Mouse (Mus musculus) cerebellum, postnatal 10 days (tissue): ENCODE data around the gene Ppp1r27.
"Not testable (repeated sequence)": the region's sequence is repeated elsewhere in the genome, so short reads cannot be mapped to it uniquely, and the experiment has no call there.

Source experiments
- DNase-seq, 2 experiments: peaks; one replicate each; pipeline ENCODE4 v3.0.0; 2021; ENCODE audit warnings: mixed read lengths in 2 of 2

Gene Ppp1r27

GRCm38 (mm10) chr11:120575046-120575445 lies 24.1 kb upstream of the Ppp1r27 start:
- no peak for DNase-seq

GRCm38 (mm10) chr11:120574278-120574600 lies 23.3 kb upstream of the Ppp1r27 start:
- DNase-seq: no peak

GRCm38 (mm10) chr11:120573585-120574277 lies 22.8 kb upstream of the Ppp1r27 start:
- DNase-seq: no peak

GRCm38 (mm10) chr11:120572752-120573584 lies 22.0 kb upstream of the Ppp1r27 start, which contains the start of gene P4hb:
Gene P4hb, minus strand, starts transcription at chr11:120573253.
- DNase-seq: peak; percentile 100

- no peak for DNase-seq
These were observed 21.5 kb upstream of the Ppp1r27 start for GRCm38 (mm10) chr11:120572417-120572751.

GRCm38 (mm10) chr11:120571754-120572416 lies 21.0 kb upstream of the Ppp1r27 start:
- peak; percentile 20 to 34 for DNase-seq

- no peak for DNase-seq
These were observed 20.2 kb upstream of the Ppp1r27 start for GRCm38 (mm10) chr11:120571122-120571521.

GRCm38 (mm10) chr11:120568324-120568723 lies 17.4 kb upstream of the Ppp1r27 start:
- DNase-seq: no peak

GRCm38 (mm10) chr11:120565114-120565513 lies 14.2 kb upstream of the Ppp1r27 start:
- DNase-seq: no peak

- DNase-seq: no peak
These were observed 12.0 kb upstream of the Ppp1r27 start for GRCm38 (mm10) chr11:120562949-120563348.

GRCm38 (mm10) chr11:120560952-120561728 lies 10.2 kb upstream of the Ppp1r27 start:
- no peak for DNase-seq

- DNase-seq: not testable (repeated sequence)
These were observed 7.9 kb upstream of the Ppp1r27 start for GRCm38 (mm10) chr11:120558843-120559242.

- no peak for DNase-seq
These were observed 4.3 kb upstream of the Ppp1r27 start for GRCm38 (mm10) chr11:120555260-120555659.

GRCm38 (mm10) chr11:120554834-120555233 lies 3.9 kb upstream of the Ppp1r27 start:
- DNase-seq: no peak

- DNase-seq: no peak
These were observed 1.8 kb upstream of the Ppp1r27 start for GRCm38 (mm10) chr11:120552736-120553135.

GRCm38 (mm10) chr11:120549986-120550809 lies 734 bp downstream of the Ppp1r27 start:
- peak in 1 of 2 experiments; percentile 41 for DNase-seq

- DNase-seq: peak; percentile 98
These were observed 1.6 kb downstream of the Ppp1r27 start, which contains the start of gene Mcrip1 for GRCm38 (mm10) chr11:120549168-120549945. Gene Mcrip1, minus strand, starts transcription at chr11:120549727.

GRCm38 (mm10) chr11:120548786-120549167 lies 2.2 kb downstream of the Ppp1r27 start:
- no peak for DNase-seq

- DNase-seq: no peak
These were observed 2.7 kb downstream of the Ppp1r27 start for GRCm38 (mm10) chr11:120548214-120548613.

- DNase-seq: no peak
These were observed 3.5 kb downstream of the Ppp1r27 start for GRCm38 (mm10) chr11:120547469-120547868.

- DNase-seq: no peak
These were observed 5.0 kb downstream of the Ppp1r27 start for GRCm38 (mm10) chr11:120545964-120546363.
